8 mouse cellular contexts compared by ENCODE assay signal in the genomic region with DNA sequence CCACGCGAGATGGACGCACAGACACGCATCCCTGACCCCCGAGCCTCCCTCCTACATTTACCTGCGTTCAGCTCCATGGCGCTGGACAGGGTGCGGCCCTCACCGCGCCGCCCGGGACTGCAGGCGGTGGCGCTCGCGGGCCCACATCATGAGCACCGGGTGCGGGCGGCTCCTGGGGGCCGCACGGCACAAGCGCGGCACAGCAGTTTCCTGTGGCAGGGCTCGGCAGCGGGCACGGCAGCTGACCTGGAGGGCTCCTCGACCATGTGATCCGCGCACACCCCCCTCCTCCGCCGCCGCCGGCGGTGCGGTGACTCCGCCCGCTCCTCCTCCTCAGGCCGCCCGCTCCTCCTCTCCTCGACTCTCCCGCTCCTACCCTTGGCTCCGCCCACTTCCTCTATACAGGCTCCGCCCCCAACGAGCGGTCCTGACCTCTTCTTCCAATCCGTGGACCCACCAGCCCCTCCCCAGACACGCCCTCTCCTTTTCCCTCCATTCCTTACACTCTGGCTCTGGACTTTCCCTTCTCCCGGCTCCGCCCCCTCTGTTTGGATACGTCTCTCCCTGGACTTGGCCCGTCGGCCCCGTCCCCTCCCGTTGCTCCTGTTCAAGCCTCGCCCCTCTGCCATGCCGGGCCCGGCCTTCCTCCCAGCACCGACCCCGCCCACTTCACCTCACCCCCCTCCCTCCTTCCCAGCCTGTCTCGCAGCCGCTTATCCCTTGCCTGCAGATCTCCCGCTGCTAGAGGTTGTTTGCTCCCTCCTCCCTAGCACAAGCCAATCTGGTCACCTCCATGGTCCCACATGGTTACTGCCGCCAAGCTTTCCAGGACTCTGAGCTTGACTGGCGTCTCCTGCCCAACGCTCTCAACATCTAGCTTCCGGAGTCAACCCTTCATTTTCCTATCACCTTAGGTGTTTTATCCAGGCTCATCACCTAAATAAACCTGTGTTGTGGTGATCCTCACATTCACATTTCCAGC. TPM values are rescaled to one million over a fixed set of nuclear protein-coding genes. Genes with fewer than 3 reads are reported as not detected.
DNase-seq lines count a peak whose midpoint lies in the region; ATAC-seq and TF ChIP-seq lines count a peak whose summit lies in the region.

A gene (minus strand): TSS at position 378 of the 982 bp plus-strand sequence.

- DNase-seq in 416B (ENCODE audit: low read depth), result peak; percentile 97
- DNase-seq in heart, adult 8-10 months (ENCODE audit: low spot score), result peak; percentile 99
- DNase-seq in kidney, adult 9 months, result peak; percentile 100
- DNase-seq in limb, embryonic 14.5 days (ENCODE audit: low spot score), result peak; percentile 97
- DNase-seq in midbrain, postnatal 0 days (ENCODE audit: low spot score), result peak; percentile 98
- DNase-seq in spleen, postnatal 14 days (ENCODE audit: low spot score in 2 of 2), result peak; percentile 82 to 84

- peak; percentile 93 for ATAC-seq in embryonic facial prominence, embryonic 15.5 days (ENCODE audit: insufficient number of reproducible peaks, low FRiP score, low TSS enrichment, low read depth)
- peak; percentile 90 for ATAC-seq in limb, embryonic 14.5 days (ENCODE audit: low FRiP score, low read depth)
- peak; percentile 92 for ATAC-seq in midbrain, postnatal 0 days (ENCODE audit: low FRiP score)

- peak within 1 kb of the TSS; percentile 96 for H3K4me3 ChIP-seq in bone marrow, adult 2 months (replicated peaks; ENCODE audit: control insufficient read depth, low read depth, low read length)
- peak within 1 kb of the TSS; percentile 85 for H3K4me3 ChIP-seq in embryonic facial prominence, embryonic 15.5 days (replicated peaks)
- peak within 1 kb of the TSS; percentile 78 for H3K4me3 ChIP-seq in limb, embryonic 14.5 days (replicated peaks; ENCODE audit: low read length)
- H3K4me3 ChIP-seq in midbrain, postnatal 0 days (ENCODE audit: low read depth, low read length), result peak within 1 kb of the TSS; percentile 84

- H3K36me3 ChIP-seq in embryonic facial prominence, embryonic 15.5 days, result no peaks in the 10 kb centered on the region
- H3K36me3 ChIP-seq in limb, embryonic 14.5 days (ENCODE audit: control insufficient read depth, insufficient read depth, low read length), result no peaks in the 10 kb centered on the region
- H3K36me3 ChIP-seq in midbrain, postnatal 0 days (ENCODE audit: insufficient read depth, low read length), result no peaks in the 10 kb centered on the region

- H3K27me3 ChIP-seq in embryonic facial prominence, embryonic 15.5 days, result no peaks in the 10 kb centered on the region
- H3K27me3 ChIP-seq in limb, embryonic 14.5 days (ENCODE audit: control insufficient read depth, insufficient read depth, low read length), result no peaks in the 10 kb centered on the region
- no peaks in the 10 kb centered on the region for H3K27me3 ChIP-seq in midbrain, postnatal 0 days (ENCODE audit: insufficient read depth, low read length)

- peaks cover 1% of the 10 kb centered on the region; the same call in 1 of the 2 replicates for H3K4me1 ChIP-seq in bone marrow, adult 2 months (ENCODE audit: control insufficient read depth, insufficient read depth, low read length)
- H3K4me1 ChIP-seq in embryonic facial prominence, embryonic 15.5 days, result peaks cover 5% of the 10 kb centered on the region; the same call in 1 of the 2 replicates
- 0 out of 2 replicates have a peak, but pooled peaks cover 5% of the 10 kb centered on the region for H3K4me1 ChIP-seq in limb, embryonic 14.5 days (ENCODE audit: control insufficient read depth, insufficient read depth, low read length)
- no peaks in the 10 kb centered on the region for H3K4me1 ChIP-seq in midbrain, postnatal 0 days (ENCODE audit: insufficient read depth, low read length)

- no peaks in the 10 kb centered on the region for H3K9me3 ChIP-seq in embryonic facial prominence, embryonic 15.5 days (replicated peaks)
- no peaks in the 10 kb centered on the region for H3K9me3 ChIP-seq in limb, embryonic 14.5 days (ENCODE audit: control insufficient read depth, low read length)
- no peaks in the 10 kb centered on the region for H3K9me3 ChIP-seq in midbrain, postnatal 0 days (ENCODE audit: low read length)

- no peak; the same call in 1 of the 2 replicates for TF ChIP-seq POLR2A in bone marrow, adult 2 months (IDR thresholded peaks at IDR 0.05; ENCODE audit: borderline replicate concordance, control insufficient read depth, low read depth, low read length)
- TF ChIP-seq POLR2A in limb, embryonic 14.5 days (IDR thresholded peaks at IDR 0.05; ENCODE audit: borderline replicate concordance, extremely low read depth, insufficient read depth, insufficient read length), result no peak

- H3K4me2 ChIP-seq in embryonic facial prominence, embryonic 15.5 days (replicated peaks), result peak within 1 kb of the TSS; percentile 88
- H3K4me2 ChIP-seq in limb, embryonic 14.5 days (replicated peaks; ENCODE audit: low read depth, low read length, severe bottlenecking), result peak within 1 kb of the TSS; percentile 83
- H3K4me2 ChIP-seq in midbrain, postnatal 0 days (ENCODE audit: low read depth, low read length, poor library complexity, severe bottlenecking), result peak within 1 kb of the TSS; percentile 77

- no peak; the same call in 1 of the 2 replicates for TF ChIP-seq CTCF in bone marrow, adult 2 months (IDR thresholded peaks at IDR 0.05; ENCODE audit: control insufficient read depth, insufficient read depth, low read length)
- TF ChIP-seq CTCF in midbrain, postnatal 0 days (IDR thresholded peaks at IDR 0.05), result peak; percentile 47

- H3K27ac ChIP-seq in bone marrow, adult 2 months (ENCODE audit: control insufficient read depth, insufficient read depth, low read depth, low read length, poor library complexity), result peak within 1 kb of the TSS; percentile 96
- peak within 1 kb of the TSS; percentile 93 for H3K27ac ChIP-seq in embryonic facial prominence, embryonic 15.5 days (replicated peaks)
- H3K27ac ChIP-seq in limb, embryonic 14.5 days (replicated peaks; ENCODE audit: low read depth, low read length), result peak within 1 kb of the TSS; percentile 88
- peak within 1 kb of the TSS; percentile 85 for H3K27ac ChIP-seq in midbrain, postnatal 0 days (ENCODE audit: low read depth, low read length)

- WGBS in bone marrow, adult 2 months, result under 1% methylated on average over 64 of the region's 66 CpGs
- WGBS in embryonic facial prominence, embryonic 15.5 days, result under 1% methylated on average over 65 of the region's 66 CpGs
- WGBS in limb, embryonic 14.5 days, result 1% methylated on average over 47 of the region's 66 CpGs
- under 1% methylated on average over 50 of the region's 66 CpGs for WGBS in midbrain, postnatal 0 days

- H3K9ac ChIP-seq in embryonic facial prominence, embryonic 15.5 days, result peak within 1 kb of the TSS; percentile 49
- peak within 1 kb of the TSS; percentile 76 for H3K9ac ChIP-seq in limb, embryonic 14.5 days (ENCODE audit: low read depth, low read length, severe bottlenecking)
- peak within 1 kb of the TSS; percentile 83 for H3K9ac ChIP-seq in midbrain, postnatal 0 days (replicated peaks; ENCODE audit: low read length, poor library complexity, severe bottlenecking)

RNA-seq across cellular contexts. Expression of the gene that starts here (rescaled TPM):
- 2.7 and 8.7 TPM in 2 replicates for polyA plus RNA-seq in bone marrow, adult 2 months (2011; ENCODE audit: insufficient read depth, insufficient read length, low replicate concordance, missing spikeins)
- 7.0 and 7.1 TPM in 2 replicates for polyA plus RNA-seq in embryonic facial prominence, embryonic 15.5 days (2015; fragmentation: Nextera tagmentation; extraction: Ambion mirVana)
- total RNA-seq in heart, adult 8-10 months (2022), result 100 to 1,000 TPM in 2 of 4 experiments, 10 to 100 TPM in 2; 68.8 to 111 (median 99.4) TPM
- polyA plus RNA-seq in limb, embryonic 14.5 days (2012; rRNA removed), result 4.7 and 5.2 TPM in 2 replicates
- 9.7 and 9.8 TPM in 2 replicates for polyA plus RNA-seq in limb, embryonic 14.5 days (2014; fragmentation: Nextera tagmentation; extraction: Ambion mirVana)
- total RNA-seq in midbrain, postnatal 0 days (2014; rRNA removed), result 19.4 and 20.4 TPM in 2 replicates
- 8.6 and 9.5 TPM in 2 replicates for polyA plus RNA-seq in midbrain, postnatal 0 days (2015; fragmentation: Nextera tagmentation; extraction: Ambion mirVana)

Comparison
In these comparisons a context has a peak if more than half of its experiments do, and no peak if none do; other contexts are left out.
1. Peak in every context shown above with its lines: DNase-seq, ATAC-seq, H3K4me3 ChIP-seq and H3K27ac ChIP-seq.